Mouse (Mus musculus): Measurements from ENCODE around the gene Iqgap2.

- TF ChIP-seq CTCF (IDR thresholded peaks at IDR 0.05; ENCODE audit: low read depth, low read length) (no peak), POLR2A (IDR thresholded peaks at IDR 0.05; ENCODE audit: borderline replicate concordance, low read depth, low read length) (no peak)
Observed at GRCm38 (mm10) chr13:95696654-95697163, 195.0 kb downstream of the Iqgap2 start, which contains the start of gene F2rl2.
